Mouse (Mus musculus) neural tube, embryonic 12.5 days (tissue): Measurements from ENCODE around the gene Tnni1. TPM values are rescaled to one million over a fixed set of nuclear protein-coding genes. Genes with fewer than 3 reads are reported as not detected.

Experiments
- ATAC-seq: fragments of 200-750 bp; cut with Nextera tagmentation; 2 replicates; pipeline ENCODE4 v1.8.0; 2017; ENCODE audit warnings: low read depth, mild to moderate bottlenecking, moderate TSS enrichment, moderate library complexity; ENCODE audit not compliant: low FRiP score
- H3K27ac ChIP-seq: fragments of 300-500 bp; sonication (generic); 2 replicates; pipeline ENCODE4 v1.5.1; 2016
- H3K27me3 ChIP-seq: fragments of 300-500 bp; sonication (generic); replicated peaks from 2 replicates; pipeline ENCODE4 v1.6.1; 2016; ENCODE audit warnings: mild to moderate bottlenecking
- H3K36me3 ChIP-seq: fragments of 300-500 bp; sonication (generic); 2 replicates; pipeline ENCODE4 v1.6.1; 2016; ENCODE audit warnings: mild to moderate bottlenecking
- H3K4me1 ChIP-seq: fragments of 300-500 bp; sonication (generic); 2 replicates; pipeline ENCODE4 v1.6.1; 2016
- H3K4me2 ChIP-seq: fragments of 300-500 bp; sonication (generic); replicated peaks from 2 replicates; pipeline ENCODE4 v1.6.1; 2016; ENCODE audit warnings: mild to moderate bottlenecking
- H3K4me3 ChIP-seq: fragments of 300-500 bp; sonication (generic); 2 replicates; pipeline ENCODE4 v1.5.1; 2016
- H3K9ac ChIP-seq: fragments of 300-500 bp; sonication (generic); 2 replicates; pipeline ENCODE4 v1.6.1; 2016; ENCODE audit warnings: mild to moderate bottlenecking
- H3K9me3 ChIP-seq: fragments of 300-500 bp; sonication (generic); 2 replicates; pipeline ENCODE4 v1.6.1; 2016; ENCODE audit warnings: mild to moderate bottlenecking
- WGBS: fragments of 180-500 bp; shearing (Covaris S2); methylation state at CpG from one replicate; pipeline ENCODE4 v1.1.7; 2016; 5-methylcytosine and 5-hydroxymethylcytosine counted together
- polyA plus RNA-seq: library from polyadenylated mRNA; unstranded; fragments of >200 nt; fragmentation: Nextera tagmentation; extraction: Ambion mirVana; gene quantifications from 2 replicates; pipeline ENCODE4 v1.2.1, GENCODE M21; 2016

The Tnni1 gene
- polyA plus RNA-seq, 1 experiment from 2014 or later: 27.4 TPM

DNA sequence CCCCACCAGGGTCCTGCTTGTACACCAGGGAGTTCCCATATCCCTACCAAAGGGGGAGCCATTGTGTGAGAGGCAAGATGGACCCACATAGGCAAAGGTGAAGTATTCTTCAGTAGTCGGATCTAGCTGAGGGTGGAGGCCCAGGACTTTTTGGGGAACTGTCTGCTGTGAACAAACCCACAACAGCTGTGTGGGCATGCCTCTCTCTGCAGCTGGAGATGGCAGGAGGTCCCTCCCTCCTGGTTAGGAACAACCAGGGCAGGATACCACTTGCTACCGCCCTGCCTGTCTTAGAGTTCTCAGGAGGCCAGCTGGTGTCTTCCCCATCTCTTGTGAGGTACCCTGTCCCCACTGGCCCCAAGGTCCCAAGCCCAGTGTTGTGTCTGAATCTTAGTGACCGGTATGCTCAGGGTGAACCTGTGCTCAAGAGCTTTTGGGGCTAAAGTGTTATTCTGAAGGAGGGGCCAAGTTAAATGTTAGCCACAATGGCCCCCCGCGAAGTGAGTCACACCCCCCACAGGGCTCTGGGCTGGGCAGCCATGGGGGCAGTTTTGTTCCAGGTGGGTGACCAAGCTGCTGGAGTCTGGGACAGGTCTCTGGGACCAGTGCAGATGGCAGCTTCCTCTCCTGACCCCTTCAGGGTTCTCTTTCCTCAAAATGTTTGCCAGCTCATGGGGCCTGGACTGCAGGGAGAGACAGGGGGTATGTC is 34.6 kb downstream of the Tnni1 start:
- Histone ChIP-seq H3K9ac (no peak overlapping the region), H3K27ac (no peak overlapping the region), H3K36me3 (no peaks in the 10 kb centered on the region), H3K4me1 (peaks cover 10% of the 10 kb centered on the region), H3K27me3 (peaks cover 22% of the 10 kb centered on the region), H3K4me3 (no peak overlapping the region), H3K4me2 (no peak overlapping the region), H3K9me3 (no peaks in the 10 kb centered on the region)
- ATAC-seq: no peak
- 78% methylated on average over 5 of the region's 5 CpGs for WGBS

DNA sequence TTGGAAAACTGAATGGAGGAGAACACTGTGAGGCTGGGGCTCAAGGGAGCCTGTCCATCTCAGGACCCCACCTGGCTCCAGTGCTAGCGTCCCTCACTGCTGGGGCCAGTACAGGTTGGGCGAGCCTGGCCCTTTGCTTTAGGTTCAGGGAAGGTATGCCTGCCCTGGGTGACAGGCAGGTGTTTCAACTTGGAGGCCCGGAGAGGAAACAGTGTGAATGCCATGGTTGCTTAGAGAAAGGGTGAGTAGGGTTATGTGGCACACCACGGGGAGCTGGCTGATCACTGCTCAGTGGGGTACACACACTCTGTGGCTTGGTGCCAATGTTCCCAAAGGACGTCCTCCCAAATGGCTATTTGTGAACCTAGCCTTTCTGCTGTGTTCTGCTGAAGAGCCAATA is 35.3 kb downstream of the Tnni1 start:
- H3K9ac ChIP-seq: no peak overlapping the region
- no peak for ATAC-seq
- H3K27me3 ChIP-seq: peaks cover 29% of the 10 kb centered on the region
- H3K9me3 ChIP-seq: no peaks in the 10 kb centered on the region
- peaks cover 14% of the 10 kb centered on the region for H3K4me1 ChIP-seq
- no peaks in the 10 kb centered on the region for H3K36me3 ChIP-seq
- 87% methylated on average over 5 of the region's 5 CpGs for WGBS
- no peak overlapping the region for H3K4me3 ChIP-seq
- no peak overlapping the region for H3K4me2 ChIP-seq
- no peak overlapping the region for H3K27ac ChIP-seq

DNA sequence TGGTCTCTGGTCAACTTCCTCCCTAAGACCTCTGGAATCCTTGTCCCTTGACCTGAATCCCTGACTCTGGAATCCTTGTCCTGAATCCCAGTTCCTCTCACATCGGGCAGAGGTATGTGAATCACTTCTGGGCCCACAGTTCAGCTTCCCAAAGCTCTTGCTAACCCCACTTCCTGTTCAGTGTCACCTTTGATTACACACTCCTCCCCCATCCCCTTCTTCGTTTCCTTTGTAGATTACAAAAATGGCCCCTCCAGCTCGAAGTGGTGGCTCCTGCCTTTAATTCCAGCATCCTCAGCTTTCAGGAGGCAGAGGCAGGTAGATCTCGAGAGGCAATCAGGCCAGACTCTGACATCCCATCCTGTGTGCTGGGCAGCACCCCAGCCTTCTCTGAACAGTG is 38.4 kb downstream of the Tnni1 start:
- Histone ChIP-seq H3K4me1 (peaks cover 14% of the 10 kb centered on the region), H3K4me3 (no peak overlapping the region), H3K27me3 (peaks cover 50% of the 10 kb centered on the region), H3K9me3 (no peaks in the 10 kb centered on the region), H3K27ac (no peak overlapping the region), H3K4me2 (no peak overlapping the region), H3K9ac (no peak overlapping the region), H3K36me3 (no peaks in the 10 kb centered on the region)
- 75% methylated on average over 4 of the region's 4 CpGs for WGBS
- ATAC-seq: no peak

DNA sequence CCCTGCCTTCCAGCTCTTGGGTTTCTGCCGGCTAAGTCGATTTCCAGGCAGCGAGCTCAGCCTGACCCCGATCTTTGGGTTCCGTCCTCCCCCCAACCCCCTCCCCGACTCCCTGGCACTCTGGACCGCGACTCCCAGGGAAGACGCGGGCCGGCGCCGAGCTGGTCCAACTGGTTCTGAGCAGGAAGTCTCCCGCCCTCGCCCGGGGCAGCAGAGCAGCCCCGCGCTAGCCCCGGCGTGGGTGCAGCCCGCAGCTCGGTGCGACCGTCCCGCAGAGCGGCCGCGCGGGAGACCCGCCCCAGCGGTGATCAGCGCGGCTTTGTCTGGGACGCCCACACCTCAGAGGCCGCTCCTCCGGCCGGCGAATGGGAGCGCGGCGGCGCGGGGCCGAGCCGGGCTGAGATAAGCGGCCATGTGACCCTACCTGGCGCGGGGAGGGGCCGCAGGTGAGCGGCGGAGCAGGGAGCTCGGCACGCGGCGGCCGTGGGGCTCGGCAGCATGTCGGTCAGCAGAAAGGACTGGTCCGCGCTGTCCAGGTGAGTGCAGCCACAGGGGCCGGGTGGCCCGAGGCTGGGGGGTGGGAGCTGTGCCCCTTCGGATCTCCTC is 39.4 kb downstream of the Tnni1 start, which contains the start of gene Lad1:
Lad1 (plus strand) TSS at position 118 of the 606 bp plus-strand sequence.
- peaks cover 50% of the 10 kb centered on the region for H3K27me3 ChIP-seq

DNA sequence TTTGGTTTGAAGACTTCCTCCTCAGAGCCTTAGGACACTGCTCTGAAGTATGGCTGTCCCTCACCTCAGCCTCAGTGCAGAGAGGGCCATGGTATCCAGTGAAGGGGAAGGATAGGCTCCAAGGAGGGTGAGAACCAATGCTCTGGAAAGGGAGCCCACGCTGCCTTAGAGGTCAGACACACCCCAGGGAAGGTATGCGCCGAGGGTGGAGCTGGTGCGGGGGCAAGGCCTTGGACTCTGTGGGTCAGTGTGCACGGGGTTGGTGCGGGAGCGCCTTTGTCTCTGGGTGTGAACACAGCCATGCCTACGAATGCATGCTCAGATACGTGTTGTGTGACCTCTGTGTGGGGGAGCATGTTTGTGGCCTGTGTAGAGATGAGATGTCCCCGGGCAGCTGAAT is 40.8 kb downstream of the Tnni1 start:
- ATAC-seq: no peak
- 84% methylated on average over 10 of the region's 10 CpGs for WGBS
- H3K9me3 ChIP-seq: no peaks in the 10 kb centered on the region
- no peaks in the 10 kb centered on the region for H3K36me3 ChIP-seq
- no peak overlapping the region for H3K9ac ChIP-seq
- H3K27ac ChIP-seq: no peak overlapping the region
- no peak overlapping the region for H3K4me2 ChIP-seq
- peaks cover 12% of the 10 kb centered on the region for H3K4me1 ChIP-seq
- no peak overlapping the region for H3K4me3 ChIP-seq
- peaks cover 50% of the 10 kb centered on the region for H3K27me3 ChIP-seq

More for the DNA sequence above, 39.4 kb downstream of the Tnni1 start, which contains the start of gene Lad1:
- Histone ChIP-seq H3K4me3 (peak within 1 kb of the TSS; percentile 51), H3K9ac (peak within 1 kb of the TSS; percentile 63), H3K4me2 (peak within 1 kb of the TSS; percentile 99), H3K4me1 (peaks cover 12% of the 10 kb centered on the region), H3K36me3 (no peaks in the 10 kb centered on the region), H3K27ac (no peak within 1 kb of the TSS), H3K9me3 (no peaks in the 10 kb centered on the region)
- peak; percentile 45 for ATAC-seq
- under 1% methylated on average over 63 of the region's 63 CpGs for WGBS

DNA sequence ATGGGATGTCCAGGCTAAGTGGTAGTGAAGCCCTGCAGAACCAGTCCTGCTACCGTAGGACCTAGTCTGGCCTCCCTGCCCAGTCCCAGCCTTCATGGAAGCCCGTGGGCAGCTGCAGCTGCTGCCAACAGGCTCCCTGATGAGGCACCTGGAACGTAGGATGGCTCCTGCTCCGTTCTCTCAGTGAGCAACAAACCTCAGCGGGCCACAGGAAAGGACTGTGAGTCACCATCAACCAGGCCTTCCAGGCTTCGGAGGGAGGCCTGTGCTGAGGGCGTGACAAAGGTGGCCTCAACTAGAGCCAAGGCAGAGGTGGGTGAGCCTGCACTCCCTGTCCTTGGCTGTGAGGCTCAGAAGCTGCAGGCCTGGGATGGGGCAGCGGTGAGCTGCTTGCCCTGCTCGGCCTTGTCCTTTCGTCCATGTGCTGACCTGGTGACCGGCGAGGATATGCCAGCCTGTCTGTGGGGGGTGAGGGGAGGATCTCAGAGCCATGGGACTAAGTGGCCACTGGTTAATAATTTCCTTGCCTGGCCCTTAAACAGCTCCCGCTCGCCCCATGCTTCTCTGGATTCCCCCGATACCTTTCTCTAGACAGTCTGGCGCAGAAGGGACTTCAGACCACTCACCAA is 41.6 kb downstream of the Tnni1 start:
- Histone ChIP-seq H3K4me2 (no peak overlapping the region), H3K27me3 (peaks cover 50% of the 10 kb centered on the region), H3K4me1 (peaks cover 12% of the 10 kb centered on the region), H3K9ac (no peak overlapping the region), H3K36me3 (no peaks in the 10 kb centered on the region), H3K4me3 (no peak overlapping the region), H3K27ac (no peak overlapping the region), H3K9me3 (no peaks in the 10 kb centered on the region)
- WGBS: 62% methylated on average over 16 of the region's 16 CpGs
- ATAC-seq: no peak

DNA sequence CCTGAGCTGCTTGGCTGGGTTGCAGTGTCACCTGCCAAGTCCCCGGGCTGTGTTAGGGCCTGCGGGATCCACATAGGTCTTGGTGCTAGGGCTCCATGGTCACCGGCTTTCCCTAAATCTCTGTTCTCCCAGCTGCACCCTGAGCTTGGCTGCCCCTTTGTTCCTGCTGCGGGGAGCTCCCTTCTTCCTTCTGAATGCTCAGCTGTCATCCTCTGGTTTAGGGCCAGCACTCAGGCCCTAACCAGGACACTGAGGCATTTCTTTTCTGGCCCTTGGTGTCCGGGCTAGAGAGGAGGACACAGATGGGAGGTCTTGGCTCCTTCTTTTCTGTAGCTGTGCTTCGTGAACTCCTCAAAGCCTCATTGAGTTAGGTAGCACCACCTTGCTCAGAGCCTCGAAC is 42.5 kb downstream of the Tnni1 start:
- H3K4me3 ChIP-seq: no peak overlapping the region
- H3K36me3 ChIP-seq: no peaks in the 10 kb centered on the region
- peaks cover 49% of the 10 kb centered on the region for H3K27me3 ChIP-seq
- H3K4me2 ChIP-seq: no peak overlapping the region
- H3K9ac ChIP-seq: no peak overlapping the region
- peaks cover 12% of the 10 kb centered on the region for H3K4me1 ChIP-seq
- H3K27ac ChIP-seq: no peak overlapping the region
- H3K9me3 ChIP-seq: no peaks in the 10 kb centered on the region
- WGBS: 73% methylated on average over 7 of the region's 7 CpGs
- no peak for ATAC-seq

DNA sequence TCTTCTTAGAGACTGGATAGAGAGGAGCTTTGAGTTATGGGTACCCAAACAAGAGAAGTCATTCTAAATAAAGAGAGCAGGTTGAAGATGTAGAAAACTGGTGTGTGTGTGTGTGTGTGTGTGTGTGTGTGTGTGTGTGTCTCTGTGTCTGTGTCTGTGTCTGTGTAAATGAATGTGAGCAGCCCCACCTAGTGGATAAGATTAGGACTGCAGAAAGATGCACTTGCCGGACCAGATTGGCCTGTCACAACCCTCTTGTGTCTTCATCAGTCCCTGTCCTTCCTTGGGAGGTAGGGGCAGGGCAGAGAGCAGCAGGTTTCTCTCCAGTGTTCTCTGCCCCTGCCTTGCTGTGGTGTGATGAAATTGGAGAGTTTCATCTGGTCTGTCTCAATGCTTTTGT is 49.7 kb downstream of the Tnni1 start:
- Histone ChIP-seq H3K4me3 (no peak overlapping the region), H3K36me3 (no peaks in the 10 kb centered on the region), H3K9me3 (no peaks in the 10 kb centered on the region), H3K4me2 (no peak overlapping the region), H3K9ac (no peak overlapping the region), H3K4me1 (no peaks in the 10 kb centered on the region), H3K27me3 (no peaks in the 10 kb centered on the region), H3K27ac (no peak overlapping the region)
- 32% methylated on average over 1 of the region's 1 CpGs for WGBS
- no peak for ATAC-seq

DNA sequence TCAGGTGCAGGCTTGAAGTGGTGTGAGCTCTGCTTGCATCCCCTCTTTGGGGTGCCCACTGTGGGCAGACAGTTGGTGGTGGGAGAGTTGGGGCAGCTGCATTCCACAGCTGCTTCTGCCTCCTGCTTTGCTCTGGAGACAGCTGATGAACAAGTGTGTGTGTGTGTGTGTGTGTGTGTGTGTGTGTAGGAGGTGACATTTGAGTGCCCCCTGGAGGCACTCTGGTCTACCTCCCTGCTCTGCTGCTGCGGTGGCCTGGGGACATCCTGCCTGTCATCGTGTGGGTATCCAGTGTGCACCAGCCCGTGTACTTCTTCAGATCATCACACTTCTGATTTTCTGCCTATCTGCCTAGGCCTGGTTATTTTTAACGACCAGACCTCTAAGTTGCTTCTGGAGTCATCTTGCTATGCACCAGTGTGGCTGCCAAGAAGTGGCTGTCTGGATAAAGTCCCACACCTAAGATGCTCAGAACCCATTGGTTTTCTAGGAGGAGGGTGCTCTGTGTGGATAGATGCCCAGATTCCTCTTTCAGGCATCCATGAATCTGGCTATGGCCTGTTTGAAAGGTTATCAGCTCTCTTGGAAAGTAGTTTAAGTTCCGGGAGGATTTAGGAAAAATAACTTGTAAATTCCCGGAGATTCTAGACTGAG is 55.1 kb downstream of the Tnni1 start:
- Histone ChIP-seq H3K4me1 (no peaks in the 10 kb centered on the region), H3K27ac (no peak overlapping the region), H3K9me3 (no peaks in the 10 kb centered on the region), H3K9ac (no peak overlapping the region), H3K4me3 (no peak overlapping the region), H3K36me3 (no peaks in the 10 kb centered on the region), H3K27me3 (no peaks in the 10 kb centered on the region), H3K4me2 (no peak overlapping the region)
- WGBS: 85% methylated on average over 6 of the region's 6 CpGs
- ATAC-seq: no peak

DNA sequence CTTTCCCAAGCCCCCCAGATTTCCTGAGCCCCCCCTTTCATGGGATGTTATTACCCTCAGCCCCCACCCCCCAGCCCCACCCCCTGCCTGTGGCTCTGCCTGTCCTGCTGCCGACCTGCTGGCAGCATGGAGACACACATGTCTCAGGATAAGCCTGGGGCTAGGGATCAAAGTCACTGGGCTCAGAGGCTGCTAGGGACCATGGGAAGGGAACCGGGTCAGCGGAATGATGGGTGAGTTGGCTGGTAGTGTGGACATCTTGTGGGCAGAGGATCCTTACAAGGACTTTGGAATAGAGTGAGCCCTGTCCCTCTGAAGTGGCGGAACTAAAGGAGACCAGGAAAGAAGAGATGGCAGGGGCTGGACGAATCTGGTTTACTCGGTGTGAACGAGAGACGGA is 55.7 kb downstream of the Tnni1 start:
- 85% methylated on average over 8 of the region's 8 CpGs for WGBS

DNA sequence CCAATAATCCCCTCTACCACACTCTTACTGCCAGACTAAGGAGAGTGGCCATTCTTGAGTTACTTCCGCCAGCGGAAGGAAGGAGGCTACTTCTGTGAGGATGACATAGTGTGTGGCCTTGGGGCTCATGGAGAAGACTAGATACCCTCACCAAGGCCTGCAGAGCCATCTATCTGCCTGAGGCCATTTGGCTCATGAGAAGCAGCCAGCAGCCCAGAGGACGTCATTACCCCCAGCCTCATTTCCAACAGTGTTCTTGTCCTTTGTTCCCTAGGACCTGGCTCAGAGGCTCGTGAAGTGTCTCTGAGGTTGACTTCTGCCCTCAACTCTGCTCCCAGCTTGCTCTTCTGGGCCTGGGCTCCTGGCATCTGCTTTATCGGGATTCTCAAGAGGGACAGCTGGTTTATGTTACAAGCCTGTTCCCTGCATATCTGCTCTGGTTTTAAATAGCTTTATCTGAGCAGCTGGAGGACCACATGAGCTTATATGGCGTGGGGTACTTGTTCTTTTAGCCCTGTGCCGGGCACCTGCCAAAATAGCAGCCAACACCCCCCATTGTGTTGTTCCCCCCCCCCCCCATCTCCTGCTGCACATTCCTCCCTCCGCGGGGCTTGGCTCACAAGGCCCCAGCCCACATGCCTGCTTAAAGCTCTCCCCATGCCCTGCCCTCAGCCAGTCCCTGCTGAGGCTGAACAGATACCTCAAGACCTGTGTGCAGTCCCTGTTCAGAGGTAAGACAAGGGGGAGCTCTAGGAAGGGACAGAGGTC is 56.7 kb downstream of the Tnni1 start, which contains the start of gene Tnnt2:
Tnnt2 (plus strand) TSS at position 639 of the 768 bp plus-strand sequence.
- H3K4me1 ChIP-seq: no peaks in the 10 kb centered on the region
- no peak within 1 kb of the TSS for H3K4me2 ChIP-seq
- no peak within 1 kb of the TSS for H3K4me3 ChIP-seq
- no peaks in the 10 kb centered on the region for H3K36me3 ChIP-seq
- ATAC-seq: no peak
- H3K9me3 ChIP-seq: no peaks in the 10 kb centered on the region
- 51% methylated on average over 9 of the region's 9 CpGs for WGBS
- H3K27me3 ChIP-seq: no peaks in the 10 kb centered on the region
- no peak within 1 kb of the TSS for H3K9ac ChIP-seq
- no peak within 1 kb of the TSS for H3K27ac ChIP-seq

More for the DNA sequence above, 55.7 kb downstream of the Tnni1 start:
- ATAC-seq: no peak
- Histone ChIP-seq H3K9me3 (no peaks in the 10 kb centered on the region), H3K27ac (no peak overlapping the region), H3K4me3 (no peak overlapping the region), H3K9ac (no peak overlapping the region), H3K4me1 (no peaks in the 10 kb centered on the region), H3K36me3 (no peaks in the 10 kb centered on the region), H3K4me2 (no peak overlapping the region), H3K27me3 (no peaks in the 10 kb centered on the region)
